Mouse (Mus musculus) kidney, adult 2 months (tissue): ENCODE results near the gene Mecom. TPM values are rescaled to one million over a fixed set of nuclear protein-coding genes. Genes with fewer than 3 reads are reported as not detected.

Experiments used
- DNase-seq: peaks from one replicate; pipeline ENCODE4 v3.0.0; 2021
- H3K27ac ChIP-seq: fragments of 200-500 bp; 2 replicates; pipeline ENCODE4 v1.5.1; 2012; ENCODE audit warnings: low read depth, low read length, control low read depth, inconsistent platforms; ENCODE audit not compliant: insufficient read depth
- H3K27me3 ChIP-seq: fragments of 200-500 bp; replicated peaks from 2 replicates; pipeline ENCODE4 v1.6.1; 2012; ENCODE audit warnings: mild to moderate bottlenecking, moderate library complexity, low read length, inconsistent platforms; ENCODE audit not compliant: control insufficient read depth, insufficient read depth
- H3K36me3 ChIP-seq: fragments of 200-500 bp; 2 replicates; pipeline ENCODE4 v1.6.1; 2012; ENCODE audit warnings: mild to moderate bottlenecking, moderate library complexity, low read length, inconsistent platforms; ENCODE audit not compliant: control insufficient read depth, insufficient read depth
- H3K4me1 ChIP-seq: fragments of 200-500 bp; 2 replicates; pipeline ENCODE4 v1.6.1; 2011; ENCODE audit warnings: low read length; ENCODE audit not compliant: control insufficient read depth, insufficient read depth
- H3K4me3 ChIP-seq: fragments of 200-500 bp; 2 replicates; pipeline ENCODE4 v1.5.1; 2011; ENCODE audit warnings: mild to moderate bottlenecking, low read depth, low read length, control low read depth; ENCODE audit not compliant: insufficient read depth
- CTCF ChIP-seq: fragments of 200-500 bp; conservative IDR thresholded peaks from 2 replicates; pipeline ENCODE4 v1.5.1; 2011; ENCODE audit warnings: low read depth, mild to moderate bottlenecking, control low read depth, low read length, moderate library complexity, mixed read lengths; ENCODE audit not compliant: insufficient read depth, insufficient read length
- POLR2A ChIP-seq: fragments of 200-500 bp; IDR thresholded peaks from one replicate; pipeline ENCODE4 v1.6.1; 2011; ENCODE audit warnings: low read depth, low read length, control low read depth
- WGBS: fragments of 180-500 bp; shearing (Covaris S2); methylation state at CpG from one replicate; pipeline ENCODE4 v1.1.7; 2018; 5-methylcytosine and 5-hydroxymethylcytosine counted together
- polyA plus RNA-seq: library from polyadenylated mRNA; depleted of rRNA; stranded (reverse); fragments of >200 nt; gene quantifications from 2 replicates; pipeline ENCODE4 v1.2.3, GENCODE M21; 2012

Mecom gene
- polyA plus RNA-seq, 1 experiment = 12.9 TPM

DNA sequence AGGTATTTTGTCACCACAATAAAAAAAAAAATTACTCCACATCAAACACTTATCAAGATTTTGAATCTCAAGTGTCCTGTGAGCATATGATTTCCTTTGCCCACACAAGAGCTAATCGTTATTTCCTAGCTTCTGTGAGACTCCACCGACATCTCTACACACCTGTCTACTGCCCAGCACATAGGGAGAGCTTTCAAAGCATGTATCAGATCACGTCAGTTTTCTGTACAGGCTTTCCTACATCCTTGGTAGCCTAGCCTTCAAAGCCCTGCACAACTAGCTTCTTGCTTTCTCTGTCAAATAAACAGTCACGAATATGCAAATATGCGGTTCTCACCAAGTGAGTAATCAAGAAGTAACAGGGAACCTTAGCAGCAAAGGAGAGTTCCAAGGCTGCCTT, 157.5 kb downstream of the Mecom start:
- no peaks in the 10 kb centered on the region for H3K27me3 ChIP-seq
- H3K4me1 ChIP-seq = no peaks in the 10 kb centered on the region
- DNase-seq = no peak
- TF ChIP-seq CTCF = no peak
- TF ChIP-seq POLR2A = no peak
- H3K27ac ChIP-seq = no peak overlapping the region
- no peak overlapping the region for H3K4me3 ChIP-seq
- 78% methylated on average over 5 of the region's 5 CpGs for WGBS
- H3K36me3 ChIP-seq = no peaks in the 10 kb centered on the region

- Histone ChIP-seq H3K27ac (no peak overlapping the region), H3K27me3 (no peaks in the 10 kb centered on the region), H3K36me3 (no peaks in the 10 kb centered on the region), H3K4me1 (no peaks in the 10 kb centered on the region), H3K4me3 (no peak overlapping the region)
- WGBS = 61% methylated on average over 4 of the region's 4 CpGs
- DNase-seq = no peak
- TF ChIP-seq POLR2A (no peak), CTCF (no peak)
Observed at GRCm38 (mm10) chr3:30380273-30380672, 167.5 kb downstream of the Mecom start.

DNA sequence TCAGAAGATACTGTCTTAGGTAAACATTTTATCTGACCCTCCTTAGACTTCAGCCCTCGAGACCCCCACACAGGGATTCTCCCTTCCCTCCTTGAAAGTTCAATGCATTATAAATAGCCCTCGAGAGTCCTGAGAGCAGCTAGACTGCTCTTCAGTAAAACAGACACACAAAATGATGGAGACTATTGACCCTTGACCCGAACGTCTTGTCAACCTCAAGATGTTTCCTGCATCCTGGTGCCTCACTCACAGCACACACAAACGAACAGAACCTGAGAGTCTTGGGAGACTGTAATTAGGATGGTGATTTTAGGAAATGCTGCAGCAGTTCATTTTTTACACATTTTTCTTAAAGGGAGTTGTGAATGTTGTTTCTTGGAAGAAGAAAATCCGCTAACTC, 168.5 kb downstream of the Mecom start:
- no peak for DNase-seq
- Histone ChIP-seq H3K4me1 (no peaks in the 10 kb centered on the region), H3K27me3 (no peaks in the 10 kb centered on the region), H3K36me3 (no peaks in the 10 kb centered on the region), H3K4me3 (no peak overlapping the region), H3K27ac (no peak overlapping the region)
- no peak for TF ChIP-seq CTCF
- no peak for TF ChIP-seq POLR2A
- WGBS = 64% methylated on average over 6 of the region's 6 CpGs

DNA sequence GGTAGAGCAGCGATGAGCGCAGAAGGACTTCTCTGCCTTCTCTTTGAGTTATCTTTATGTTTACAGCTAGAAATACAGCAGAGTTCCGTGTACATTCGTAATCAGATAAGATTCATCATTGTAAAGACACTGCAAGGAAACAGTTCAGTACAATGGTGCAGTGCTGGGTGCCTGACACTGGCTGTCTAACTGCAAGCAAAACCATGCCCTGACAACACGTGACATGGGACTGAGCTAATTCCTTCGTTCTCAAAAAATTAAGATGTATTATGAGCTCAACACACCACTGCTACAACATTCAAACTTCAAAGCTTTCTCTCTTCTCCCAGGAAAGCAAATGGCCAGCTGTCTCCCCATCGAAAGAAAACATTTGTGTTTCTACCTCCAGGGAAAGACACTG, 176.3 kb downstream of the Mecom start:
- H3K4me1 ChIP-seq = no peaks in the 10 kb centered on the region
- H3K27ac ChIP-seq = no peak overlapping the region
- no peak overlapping the region for H3K4me3 ChIP-seq
- no peaks in the 10 kb centered on the region for H3K36me3 ChIP-seq
- no peak for DNase-seq
- TF ChIP-seq CTCF (no peak), POLR2A (no peak)
- H3K27me3 ChIP-seq = no peaks in the 10 kb centered on the region
- WGBS = 64% methylated on average over 7 of the region's 7 CpGs

DNA sequence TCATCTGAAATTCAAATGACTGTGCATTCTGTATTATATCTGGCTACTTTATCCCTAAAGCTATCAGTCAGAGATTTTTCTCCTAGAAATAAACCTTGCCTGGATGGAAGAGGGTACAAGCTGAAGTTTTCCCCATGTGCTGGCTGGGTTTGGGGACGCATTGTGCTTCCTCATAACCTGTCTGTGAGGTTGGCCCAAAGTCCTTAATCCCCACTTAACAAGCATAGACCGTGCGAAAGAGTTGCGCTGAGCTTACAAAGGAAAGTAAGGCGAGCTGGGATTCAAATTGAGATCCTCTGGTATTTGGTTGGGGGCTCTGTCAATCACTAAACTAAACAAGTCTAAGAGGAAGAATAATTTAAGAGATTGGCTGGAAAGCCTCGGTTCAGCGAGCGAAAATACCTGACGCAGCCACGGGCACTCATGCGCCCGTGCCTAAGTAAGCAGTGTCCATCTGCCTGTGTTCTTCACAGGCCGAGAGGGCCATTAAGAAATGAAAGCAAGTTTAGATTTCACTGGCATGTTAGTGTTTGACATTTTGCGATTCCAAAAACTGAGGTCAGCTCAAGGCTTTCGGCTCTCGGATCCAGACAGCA, 176.8 kb downstream of the Mecom start:
- no peaks in the 10 kb centered on the region for H3K4me1 ChIP-seq
- 61% methylated on average over 16 of the region's 16 CpGs for WGBS
- H3K4me3 ChIP-seq = no peak overlapping the region
- no peaks in the 10 kb centered on the region for H3K27me3 ChIP-seq
- H3K27ac ChIP-seq = no peak overlapping the region
- no peaks in the 10 kb centered on the region for H3K36me3 ChIP-seq
- TF ChIP-seq CTCF (no peak), POLR2A (no peak)
- no peak for DNase-seq

DNA sequence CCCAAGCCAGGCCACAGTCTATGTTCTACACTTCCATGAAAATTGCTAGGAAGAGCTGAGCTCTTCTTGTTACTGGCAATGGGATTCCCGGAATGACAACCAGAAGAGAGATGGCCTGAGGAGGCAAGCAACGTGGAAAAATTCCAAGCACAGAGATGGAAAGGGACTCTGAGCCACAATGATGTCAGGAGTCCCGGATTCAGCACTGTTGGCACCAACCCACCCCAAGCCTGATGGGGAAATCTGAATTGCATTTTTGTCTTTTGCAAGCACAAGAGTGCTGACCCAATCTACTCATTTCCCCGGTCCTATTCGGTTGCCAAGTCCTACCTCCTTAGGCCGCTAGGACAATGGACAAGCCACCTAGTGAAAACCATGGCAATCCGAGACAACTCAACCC, 181.2 kb downstream of the Mecom start:
- TF ChIP-seq POLR2A (no peak), CTCF (no peak)
- H3K27me3 ChIP-seq = no peaks in the 10 kb centered on the region
- WGBS = 90% methylated on average over 7 of the region's 7 CpGs
- no peaks in the 10 kb centered on the region for H3K36me3 ChIP-seq
- DNase-seq = no peak
- H3K4me1 ChIP-seq = no peaks in the 10 kb centered on the region
- H3K27ac ChIP-seq = no peak overlapping the region
- no peak overlapping the region for H3K4me3 ChIP-seq

DNA sequence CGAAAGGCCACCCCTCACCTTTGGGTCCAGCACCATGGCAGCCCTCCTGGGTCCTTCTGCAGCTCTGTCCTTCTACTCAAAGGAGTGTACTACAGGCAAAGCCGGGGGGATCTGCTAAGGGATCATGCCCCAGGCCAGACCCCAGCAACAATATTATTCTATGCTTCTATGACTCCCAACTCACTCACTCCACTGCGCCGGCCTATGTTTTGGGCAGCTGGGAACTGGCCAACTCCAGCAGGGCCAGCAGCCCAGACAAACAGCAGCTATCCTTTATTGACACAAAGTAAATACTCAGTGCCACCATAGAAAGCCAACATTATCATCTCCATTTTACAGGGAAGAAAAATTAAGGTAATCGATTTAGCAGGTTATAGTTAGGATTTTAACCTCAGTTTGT, 186.6 kb downstream of the Mecom start:
- no peaks in the 10 kb centered on the region for H3K36me3 ChIP-seq
- H3K4me3 ChIP-seq = no peak overlapping the region
- peaks cover 5% of the 10 kb centered on the region; the same call in 1 of the 2 replicates for H3K4me1 ChIP-seq
- DNase-seq = no peak
- no peaks in the 10 kb centered on the region for H3K27me3 ChIP-seq
- WGBS = 71% methylated on average over 5 of the region's 5 CpGs
- no peak overlapping the region for H3K27ac ChIP-seq
- TF ChIP-seq POLR2A (no peak), CTCF (no peak)
